Mouse (Mus musculus) midbrain, postnatal 0 days (tissue): Measurements from ENCODE around the gene Olfr786. TPM values are rescaled to one million over a fixed set of nuclear protein-coding genes. Genes with fewer than 3 reads are reported as not detected.

ENCODE experiments used
- ATAC-seq: fragments of 200-750 bp; cut with Nextera tagmentation; 2 replicates; pipeline ENCODE4 v1.8.0; 2017; ENCODE audit warnings: moderate number of reproducible peaks, mild to moderate bottlenecking, moderate TSS enrichment, moderate library complexity; ENCODE audit not compliant: low FRiP score
- DNase-seq: peaks from one replicate; pipeline ENCODE4 v3.0.0-alpha.2; 2015; ENCODE audit warnings: low spot score
- H3K27ac ChIP-seq: fragments of 300-500 bp; sonication (generic); 2 replicates; pipeline ENCODE4 v1.5.1; 2014; ENCODE audit warnings: low read depth, mild to moderate bottlenecking, low read length, mixed read lengths
- H3K27me3 ChIP-seq: fragments of 300-500 bp; sonication (generic); 2 replicates; pipeline ENCODE4 v1.6.1; 2014; ENCODE audit warnings: low read length, control low read depth, mixed read lengths; ENCODE audit not compliant: insufficient read depth
- H3K36me3 ChIP-seq: fragments of 300-500 bp; sonication (generic); 2 replicates; pipeline ENCODE4 v1.6.1; 2014; ENCODE audit warnings: low read length, control low read depth, mixed read lengths; ENCODE audit not compliant: insufficient read depth
- H3K4me1 ChIP-seq: fragments of 300-500 bp; sonication (generic); 2 replicates; pipeline ENCODE4 v1.6.1; 2014; ENCODE audit warnings: mild to moderate bottlenecking, control low read depth, antibody characterized with exemption, low read length, mixed read lengths; ENCODE audit not compliant: insufficient read depth
- H3K4me2 ChIP-seq: fragments of 300-500 bp; sonication (generic); 2 replicates; pipeline ENCODE4 v1.6.1; 2014; ENCODE audit warnings: low read depth, mild to moderate bottlenecking, low read length, mixed read lengths; ENCODE audit not compliant: poor library complexity, severe bottlenecking
- H3K4me3 ChIP-seq: fragments of 300-500 bp; sonication (generic); 2 replicates; pipeline ENCODE4 v1.5.1; 2014; ENCODE audit warnings: low read depth, mild to moderate bottlenecking, low read length, moderate library complexity
- H3K9ac ChIP-seq: fragments of 300-500 bp; sonication (generic); replicated peaks from 2 replicates; pipeline ENCODE4 v1.6.1; 2014; ENCODE audit warnings: mild to moderate bottlenecking, low read length, moderate library complexity, mixed read lengths; ENCODE audit not compliant: poor library complexity, severe bottlenecking
- H3K9me3 ChIP-seq: fragments of 300-500 bp; sonication (generic); 2 replicates; pipeline ENCODE4 v1.6.1; 2016; ENCODE audit warnings: low read length, control low read depth
- CTCF ChIP-seq: IDR thresholded peaks from 2 replicates; pipeline ENCODE4 v1.5.1; 2016; ENCODE audit warnings: antibody characterized with exemption, mild to moderate bottlenecking
- WGBS: fragments of 180-500 bp; shearing (Covaris S2); extraction: QIAGEN DNeasy Blood & Tissue Kit; methylation state at CpG from one replicate; pipeline ENCODE4 v1.1.7; 2014; 5-methylcytosine and 5-hydroxymethylcytosine counted together
- polyA plus RNA-seq: library from polyadenylated mRNA; unstranded; fragments of >200 nt; fragmentation: Nextera tagmentation; extraction: Ambion mirVana; gene quantifications from 2 replicates; pipeline ENCODE4 v1.2.1, GENCODE M21; 2015
- total RNA-seq: library from RNA; depleted of rRNA; stranded (reverse); fragments of >200 nt; gene quantifications from 2 replicates; pipeline ENCODE4 v1.2.3, GENCODE M21; 2014; rRNA removed

Gene Olfr786
- total and polyA plus RNA-seq, 2 experiments from 2014 or later: not detected

GRCm38 (mm10) chr10:129473256-129473655 lies 46.1 kb downstream of the Olfr786 start:
- no peak for ATAC-seq
- no peak for DNase-seq
- no peaks in the 10 kb centered on the region for H3K36me3 ChIP-seq
- TF ChIP-seq CTCF: no peak
- H3K4me3 ChIP-seq: no peak overlapping the region
- no peak overlapping the region for H3K27ac ChIP-seq
- H3K4me1 ChIP-seq: no peaks in the 10 kb centered on the region
- H3K4me2 ChIP-seq: no peak overlapping the region
- no peaks in the 10 kb centered on the region for H3K27me3 ChIP-seq
- H3K9me3 ChIP-seq: no peaks in the 10 kb centered on the region
- H3K9ac ChIP-seq: no peak overlapping the region
- WGBS: 32% methylated on average over 2 of the region's 2 CpGs

- Histone ChIP-seq H3K27ac (no peak overlapping the region), H3K4me1 (no peaks in the 10 kb centered on the region), H3K36me3 (no peaks in the 10 kb centered on the region), H3K9ac (no peak overlapping the region), H3K4me2 (no peak overlapping the region), H3K27me3 (no peaks in the 10 kb centered on the region), H3K4me3 (no peak overlapping the region), H3K9me3 (no peaks in the 10 kb centered on the region)
- no peak for TF ChIP-seq CTCF
- DNase-seq (no peak), ATAC-seq (no peak)
These were observed 46.6 kb downstream of the Olfr786 start for GRCm38 (mm10) chr10:129473723-129474122.

GRCm38 (mm10) chr10:129484452-129484851 lies 57.3 kb downstream of the Olfr786 start, which contains the start of gene Olfr789:
Gene Olfr789 (plus strand): TSS chr10:129484752.
- no peak within 1 kb of the TSS for H3K4me2 ChIP-seq
- H3K9me3 ChIP-seq: no peaks in the 10 kb centered on the region
- H3K9ac ChIP-seq: no peak within 1 kb of the TSS
- ATAC-seq (no peak), DNase-seq (no peak)
- H3K4me1 ChIP-seq: no peaks in the 10 kb centered on the region
- H3K27me3 ChIP-seq: no peaks in the 10 kb centered on the region
- TF ChIP-seq CTCF: no peak
- H3K4me3 ChIP-seq: no peak within 1 kb of the TSS
- no peak within 1 kb of the TSS for H3K27ac ChIP-seq
- WGBS: 65% methylated on average over 2 of the region's 2 CpGs
- no peaks in the 10 kb centered on the region for H3K36me3 ChIP-seq

Other genes with a start within 250 kb of the Olfr786 start
- gene Olfr772, start 249.4 kb upstream of the Olfr786 start, total RNA-seq: not detected in 2 replicates
- not detected in 2 replicates for gene Olfr772, start 249.4 kb upstream of the Olfr786 start, polyA plus RNA-seq
- gene Olfr773, start 239.9 kb upstream of the Olfr786 start, total RNA-seq: not detected in 2 replicates
- gene Olfr773, start 239.9 kb upstream of the Olfr786 start, polyA plus RNA-seq: not detected in 2 replicates
- gene Olfr774, start 191.1 kb upstream of the Olfr786 start, total RNA-seq: not detected in 2 replicates
- gene Olfr774, start 191.1 kb upstream of the Olfr786 start, polyA plus RNA-seq: not detected in 2 replicates
- not detected in 2 replicates for gene Olfr775, start 178.9 kb upstream of the Olfr786 start, total RNA-seq
- gene Olfr775, start 178.9 kb upstream of the Olfr786 start, polyA plus RNA-seq: not detected in 2 replicates
- gene Olfr776, start 168.2 kb upstream of the Olfr786 start, total RNA-seq: not detected in 2 replicates
- not detected in 2 replicates for gene Olfr776, start 168.2 kb upstream of the Olfr786 start, polyA plus RNA-seq
- not detected in 2 replicates for gene Olfr777, start 155.8 kb upstream of the Olfr786 start, total RNA-seq
- not detected in 2 replicates for gene Olfr777, start 155.8 kb upstream of the Olfr786 start, polyA plus RNA-seq
- gene Olfr780, start 109.2 kb upstream of the Olfr786 start, total RNA-seq: not detected in 2 replicates
- gene Olfr780, start 109.2 kb upstream of the Olfr786 start, polyA plus RNA-seq: not detected in 2 replicates
- gene Olfr781, start 98.5 kb upstream of the Olfr786 start, total RNA-seq: not detected in 2 replicates
- not detected in 2 replicates for gene Olfr781, start 98.5 kb upstream of the Olfr786 start, polyA plus RNA-seq
- gene Olfr782, start 78.5 kb upstream of the Olfr786 start, total RNA-seq: not detected in 2 replicates
- not detected in 2 replicates for gene Olfr782, start 78.5 kb upstream of the Olfr786 start, polyA plus RNA-seq
- 0.66 and 0.82 TPM in 2 replicates for gene Olfr784, start 43.2 kb upstream of the Olfr786 start, total RNA-seq
- gene Olfr784, start 43.2 kb upstream of the Olfr786 start, polyA plus RNA-seq: not detected in 2 replicates
- gene Olfr785, start 21.9 kb upstream of the Olfr786 start, total RNA-seq: not detected in 2 replicates
- gene Olfr785, start 21.9 kb upstream of the Olfr786 start, polyA plus RNA-seq: not detected in 2 replicates
- gene Olfr787, start 34.6 kb downstream of the Olfr786 start, total RNA-seq: not detected in 2 replicates
- not detected in 2 replicates for gene Olfr787, start 34.6 kb downstream of the Olfr786 start, polyA plus RNA-seq
- gene Olfr788, start 43.7 kb downstream of the Olfr786 start, total RNA-seq: not detected in 2 replicates
- not detected in 2 replicates for gene Olfr788, start 43.7 kb downstream of the Olfr786 start, polyA plus RNA-seq
- gene Olfr789, start 57.4 kb downstream of the Olfr786 start, total RNA-seq: not detected in 2 replicates
- gene Olfr789, start 57.4 kb downstream of the Olfr786 start, polyA plus RNA-seq: not detected in 2 replicates
- gene Olfr790, start 71.2 kb downstream of the Olfr786 start, total RNA-seq: not detected in 2 replicates
- gene Olfr790, start 71.2 kb downstream of the Olfr786 start, polyA plus RNA-seq: not detected in 2 replicates
- not detected in 2 replicates for gene Olfr791, start 94.5 kb downstream of the Olfr786 start, total RNA-seq
- not detected in 2 replicates for gene Olfr791, start 94.5 kb downstream of the Olfr786 start, polyA plus RNA-seq
- not detected in 2 replicates for gene Olfr792, start 111.9 kb downstream of the Olfr786 start, total RNA-seq
- not detected in 2 replicates for gene Olfr792, start 111.9 kb downstream of the Olfr786 start, polyA plus RNA-seq
- not detected in 2 replicates for gene Olfr794, start 140.3 kb downstream of the Olfr786 start, total RNA-seq
- not detected in 2 replicates for gene Olfr794, start 140.3 kb downstream of the Olfr786 start, polyA plus RNA-seq
- not detected in 2 replicates for gene Olfr796, start 185.3 kb downstream of the Olfr786 start, total RNA-seq
- not detected in 2 replicates for gene Olfr796, start 185.3 kb downstream of the Olfr786 start, polyA plus RNA-seq
- gene Olfr798, start 200.6 kb downstream of the Olfr786 start, total RNA-seq: not detected in 2 replicates
- not detected in 2 replicates for gene Olfr798, start 200.6 kb downstream of the Olfr786 start, polyA plus RNA-seq
- not detected in 2 replicates for gene Olfr799, start 210.2 kb downstream of the Olfr786 start, total RNA-seq
- gene Olfr799, start 210.2 kb downstream of the Olfr786 start, polyA plus RNA-seq: not detected in 2 replicates
- not detected in 2 replicates for gene Olfr800, start 230.4 kb downstream of the Olfr786 start, total RNA-seq
- gene Olfr800, start 230.4 kb downstream of the Olfr786 start, polyA plus RNA-seq: not detected in 2 replicates
- gene Olfr801, start 246.6 kb downstream of the Olfr786 start, total RNA-seq: not detected in 2 replicates
- not detected in 2 replicates for gene Olfr801, start 246.6 kb downstream of the Olfr786 start, polyA plus RNA-seq